Mouse (Mus musculus) kidney, adult 2 months (tissue): ENCODE results near the gene Atp1a2.

Source experiments
- CTCF ChIP-seq: fragments of 200-500 bp; conservative IDR thresholded peaks from 2 replicates; pipeline ENCODE4 v1.5.1; 2011; ENCODE audit warnings: low read depth, mild to moderate bottlenecking, control low read depth, low read length, moderate library complexity, mixed read lengths; ENCODE audit not compliant: insufficient read depth, insufficient read length
- POLR2A ChIP-seq: fragments of 200-500 bp; IDR thresholded peaks from one replicate; pipeline ENCODE4 v1.6.1; 2011; ENCODE audit warnings: low read depth, low read length, control low read depth

- TF ChIP-seq CTCF (no peak), POLR2A (no peak)
Observed at GRCm38 (mm10) chr1:172271208-172271607, 26.7 kb downstream of the Atp1a2 start.
